Mouse (Mus musculus): ENCODE data around the gene Xlr5c.
"Not testable (repeated sequence)": the region's sequence is repeated elsewhere in the genome, so short reads cannot be mapped to it uniquely, and the experiment has no call there.

- not testable (repeated sequence) for TF ChIP-seq CTCF, EP300 (IDR thresholded peaks at IDR 0.05; ENCODE audit: low read depth)
These were observed at the start of gene Xlr5c, which contains the start of gene Xlr5a for GRCm38 (mm10) chrX:73292876-73293275.
